Mouse (Mus musculus) heart, postnatal 25 days (tissue): Measurements from ENCODE around the gene Mvd. TPM values are rescaled to one million over a fixed set of nuclear protein-coding genes. Genes with fewer than 3 reads are reported as not detected.
A peak's percentile ranks its signal among the peaks of the same experiment; 100 is the strongest.

ENCODE experiments used
- DNase-seq: peaks from one replicate; pipeline ENCODE4 v3.0.0; 2022; ENCODE audit warnings: low spot score
- intact Hi-C: fragments of 180-260 bp; cut with DNase I; formaldehyde crosslinking; loops from one replicate; pipeline ENCODE4 v1.15.1; 2025
- total RNA-seq, 2 experiments: library from RNA; stranded (reverse); gene quantifications; 2 replicates each; pipeline ENCODE4 v1.2.3; 2021

Gene Mvd
- total RNA-seq, 2 experiments from 2014 or later = 5.3 to 5.7 TPM

DNA sequence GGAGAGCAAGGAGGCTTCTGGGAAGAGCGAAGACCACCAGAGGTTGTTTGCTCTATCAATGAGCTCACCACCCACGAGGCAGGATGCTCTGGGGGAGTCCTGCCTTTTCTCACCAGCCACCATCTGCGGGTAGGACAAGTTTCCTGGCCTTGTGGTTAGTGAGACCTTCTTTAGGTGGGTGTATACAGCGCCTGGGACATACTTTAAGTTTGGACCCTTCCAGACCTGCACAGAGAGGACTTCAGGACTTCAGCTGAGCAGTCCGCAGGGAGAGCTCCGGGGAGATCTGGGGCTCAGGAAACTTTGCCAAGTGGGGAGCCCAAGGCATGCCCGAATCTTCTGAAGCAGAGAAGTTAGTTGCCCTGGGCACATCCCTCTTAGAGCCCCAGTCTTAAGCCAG is 16.8 kb upstream of the Mvd start:
- DNase-seq = no peak
- intact Hi-C loops = no loop called here

DNA sequence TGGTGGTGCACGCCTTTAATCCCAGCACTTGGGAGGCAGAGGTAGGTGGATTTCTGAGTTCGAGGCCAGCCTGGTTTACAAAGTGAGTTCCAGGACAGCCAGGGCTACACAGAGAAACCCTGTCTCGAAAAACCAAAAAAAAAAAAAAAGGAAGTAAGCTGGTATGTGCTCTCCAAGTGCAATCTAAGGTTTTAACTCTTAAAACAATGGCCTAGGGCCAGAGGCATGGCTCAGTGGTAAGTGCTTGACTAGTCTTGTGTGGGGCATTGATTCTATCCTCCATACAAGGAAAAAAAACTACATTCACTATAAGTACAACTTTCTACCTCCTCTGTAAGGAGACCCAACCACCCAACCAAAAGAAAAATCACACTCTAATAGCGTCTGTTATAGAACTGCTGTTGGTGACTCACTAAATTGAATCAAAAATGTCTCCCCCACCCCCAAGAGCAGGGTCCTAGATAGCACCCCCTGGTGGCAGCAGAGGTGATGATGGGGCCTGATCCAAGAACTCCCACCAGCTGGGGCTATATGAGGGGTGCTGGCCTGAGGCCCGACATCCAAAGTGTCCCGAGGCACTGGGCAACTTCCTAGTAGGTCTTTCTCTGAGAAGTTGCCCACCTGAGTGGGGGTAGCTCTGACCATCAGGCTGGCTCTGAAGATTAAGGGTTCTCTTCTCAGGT is 16.1 kb upstream of the Mvd start:
- intact Hi-C loops = no loop called here
- DNase-seq = no peak

DNA sequence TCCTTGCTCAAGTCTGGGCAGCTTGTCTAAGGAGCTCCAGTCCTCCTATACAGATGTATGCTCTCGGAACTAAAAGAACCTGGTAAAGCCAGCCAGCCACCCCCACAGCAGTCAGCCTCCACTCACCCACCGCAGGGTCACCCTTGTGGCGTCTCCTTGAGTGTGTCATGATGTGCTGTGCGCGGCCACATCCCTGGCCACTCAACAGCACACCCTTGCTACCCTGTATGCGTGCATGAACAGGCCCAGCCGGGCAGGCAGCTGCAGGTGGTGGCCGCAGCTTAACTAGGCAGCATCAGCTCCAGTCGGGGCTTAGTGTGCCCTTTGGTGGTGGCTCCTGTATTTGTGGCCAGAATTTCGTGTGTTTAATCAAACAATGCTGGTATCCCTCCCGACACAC is 13.9 kb upstream of the Mvd start:
- DNase-seq = no peak

DNA sequence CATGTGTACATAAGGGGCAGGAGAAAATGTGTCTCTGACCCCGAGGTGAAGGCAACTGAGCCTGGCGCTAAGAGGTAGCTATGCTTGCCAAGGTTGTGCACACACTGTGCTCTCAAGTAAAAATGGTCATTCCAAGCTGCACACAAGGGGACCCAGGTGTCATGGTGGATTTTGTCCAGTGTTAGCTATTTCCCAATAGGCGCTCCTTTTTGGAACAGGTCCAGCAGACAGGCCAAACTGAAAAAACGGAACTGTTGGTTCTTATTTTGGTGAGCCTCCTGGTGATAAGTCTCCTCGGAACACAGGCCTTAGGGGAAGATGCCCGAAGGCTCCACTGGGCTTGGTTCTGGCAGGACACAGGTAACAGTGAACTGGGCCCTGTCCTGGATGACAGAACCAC is 11.2 kb upstream of the Mvd start:
- intact Hi-C loops = no loop called here
- no peak for DNase-seq

More for the DNA sequence above, 13.9 kb upstream of the Mvd start:
- intact Hi-C loops = no loop called here

DNA sequence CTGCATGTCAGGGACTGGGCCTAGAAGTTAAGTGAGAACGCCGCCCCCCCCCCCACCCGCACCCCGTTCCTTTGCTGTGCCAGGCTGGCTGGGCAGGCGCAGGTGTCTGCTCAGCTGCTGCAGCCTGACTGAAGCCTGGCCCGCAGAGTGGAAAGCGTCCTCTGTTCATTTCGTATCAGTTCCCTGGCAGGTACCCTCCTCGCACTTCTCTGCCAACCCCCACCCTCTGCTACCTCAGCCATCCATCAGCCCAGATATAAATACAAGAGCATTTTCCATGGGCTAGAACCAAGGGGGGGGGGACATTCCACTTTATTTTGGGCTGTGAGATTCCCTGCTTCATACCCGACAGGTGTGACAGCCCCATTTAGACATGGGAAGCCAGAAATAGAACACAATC is 8.9 kb upstream of the Mvd start:
- DNase-seq = no peak
- intact Hi-C loops = no loop called here

DNA sequence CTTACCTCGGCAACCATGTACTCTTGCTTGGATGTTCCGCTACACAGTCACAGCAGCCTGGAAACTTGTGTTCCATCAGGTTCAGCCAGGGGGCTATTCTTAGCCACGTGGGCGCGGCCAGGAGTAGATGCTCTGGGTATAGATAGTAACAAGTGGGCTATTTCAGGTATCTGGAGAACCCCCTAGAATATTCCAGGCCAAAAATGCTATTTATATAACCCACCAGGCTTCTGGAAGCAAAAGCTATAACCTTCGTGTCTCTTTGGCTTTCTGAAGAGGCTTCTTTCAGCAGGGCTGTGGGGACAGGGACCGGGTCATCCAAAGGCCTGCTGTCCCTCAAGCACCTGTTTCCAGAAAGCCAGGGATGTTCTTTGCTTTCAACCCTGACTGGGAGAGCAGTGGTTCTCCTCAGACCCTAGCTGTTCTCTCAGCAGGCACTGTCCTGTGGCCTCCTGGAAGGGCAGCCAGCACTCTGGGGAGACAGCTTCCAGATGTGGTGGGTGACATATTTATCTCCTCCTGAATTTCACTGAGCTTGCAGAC is 8.0 kb upstream of the Mvd start:
- intact Hi-C loops = no loop called here
- no peak for DNase-seq

DNA sequence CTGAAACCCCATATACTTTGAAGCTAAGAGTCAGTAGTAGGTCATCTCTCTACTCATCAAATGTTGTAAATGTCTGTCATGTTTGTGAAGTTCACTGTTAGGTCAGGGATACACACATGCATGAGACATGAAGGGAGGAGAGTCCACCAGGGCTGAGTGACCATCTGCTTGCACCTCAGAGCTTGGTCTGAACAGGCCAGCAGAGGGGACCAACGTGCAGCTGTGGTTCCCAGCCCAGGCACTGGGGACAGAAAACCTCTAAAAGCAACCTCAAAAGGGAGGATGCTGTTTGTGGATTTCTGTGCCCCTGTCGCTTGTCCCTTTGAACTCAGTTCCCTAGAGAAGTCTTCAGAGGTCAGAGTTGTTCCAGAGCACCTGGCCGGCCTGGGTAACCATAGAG is 2.0 kb upstream of the Mvd start:
- intact Hi-C loops = loop anchor here (2.0 kb wide), 1 partner anchor 30 kb away; no protein-coding TSS in a partner anchor
- no peak for DNase-seq

DNA sequence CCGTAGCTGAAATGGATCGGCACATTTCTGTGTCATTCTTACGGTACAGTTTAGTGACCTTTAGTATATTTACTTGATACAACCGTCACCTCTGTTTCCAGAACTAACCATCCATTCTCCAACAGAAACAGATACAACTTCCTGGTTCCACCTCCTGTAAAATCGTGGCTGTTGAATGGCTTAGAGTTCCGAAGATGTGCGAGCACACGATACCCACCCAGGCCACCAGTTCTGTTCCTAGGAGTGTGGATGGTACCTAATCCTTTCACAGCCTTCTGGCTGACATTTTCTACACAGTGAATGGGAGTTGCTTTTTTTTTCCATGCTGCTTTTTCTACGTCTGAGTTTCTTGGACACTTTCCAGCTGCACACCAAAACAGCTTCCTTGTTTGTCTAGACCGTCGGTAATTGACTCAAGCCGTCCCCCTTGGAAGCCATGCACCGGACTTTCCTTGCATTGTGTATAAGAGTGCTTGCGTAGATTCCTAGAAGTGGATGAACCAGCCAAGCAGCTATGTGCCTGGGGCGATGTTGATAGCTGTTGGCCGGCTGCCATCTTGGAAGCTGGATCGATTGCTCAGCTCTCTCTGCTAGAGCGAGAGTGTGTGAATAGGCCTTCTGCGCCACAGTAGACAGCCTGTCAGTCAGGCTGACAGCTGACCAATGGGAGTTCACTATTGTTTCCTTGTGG is 981 bp upstream of the Mvd start:
- intact Hi-C loops = loop anchor here (2.0 to 5.0 kb wide), 2 partner anchors 31 to 167 kb away; no protein-coding TSS in a partner anchor

DNA sequence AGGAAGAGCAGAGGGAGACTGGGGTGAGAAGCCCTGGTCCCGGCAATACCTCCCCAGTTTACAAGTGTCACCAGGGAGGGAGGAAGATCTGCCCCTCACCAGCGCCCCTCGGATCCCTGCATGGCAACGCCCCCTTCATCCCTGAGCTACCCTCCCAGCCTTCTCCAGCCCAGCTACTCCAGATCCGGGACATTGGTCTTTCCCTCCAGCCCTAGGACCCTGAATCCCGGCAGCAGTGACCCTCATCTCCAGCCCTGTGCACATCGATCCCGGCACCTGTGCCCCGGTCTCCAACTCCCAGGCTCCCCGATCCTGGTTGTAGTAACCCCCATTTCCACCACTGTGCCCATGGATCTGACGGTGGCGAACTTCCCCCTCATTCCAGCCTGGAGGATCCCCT is 441 bp downstream of the Mvd start:
- intact Hi-C loops = loop anchor here (5.0 kb wide), 1 partner anchor 165 kb away; no protein-coding TSS in a partner anchor
- no peak for DNase-seq

More for the DNA sequence above, 981 bp upstream of the Mvd start:
- peak; percentile 72 for DNase-seq

DNA sequence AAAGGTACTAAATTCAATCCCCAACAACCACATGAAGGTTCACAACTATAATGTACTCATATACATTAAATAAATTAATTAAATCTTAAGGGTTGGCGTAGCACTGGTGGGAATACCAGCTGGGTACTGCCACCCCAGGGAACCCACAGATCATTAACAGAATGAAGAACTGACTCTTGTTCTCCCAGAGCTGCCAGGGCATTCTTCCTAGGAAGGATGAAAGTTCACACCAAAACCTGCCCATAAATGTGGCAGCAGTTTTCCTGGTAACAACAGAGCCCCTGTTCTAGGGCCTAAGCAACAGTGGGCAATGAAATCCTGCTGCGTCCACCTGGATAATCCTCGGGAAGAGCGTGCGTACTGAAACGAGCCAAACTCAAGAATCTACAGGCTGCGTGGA is 866 bp downstream of the Mvd start:
- no peak for DNase-seq
- intact Hi-C loops = loop anchor here (5.0 kb wide), 1 partner anchor 165 kb away; no protein-coding TSS in a partner anchor

DNA sequence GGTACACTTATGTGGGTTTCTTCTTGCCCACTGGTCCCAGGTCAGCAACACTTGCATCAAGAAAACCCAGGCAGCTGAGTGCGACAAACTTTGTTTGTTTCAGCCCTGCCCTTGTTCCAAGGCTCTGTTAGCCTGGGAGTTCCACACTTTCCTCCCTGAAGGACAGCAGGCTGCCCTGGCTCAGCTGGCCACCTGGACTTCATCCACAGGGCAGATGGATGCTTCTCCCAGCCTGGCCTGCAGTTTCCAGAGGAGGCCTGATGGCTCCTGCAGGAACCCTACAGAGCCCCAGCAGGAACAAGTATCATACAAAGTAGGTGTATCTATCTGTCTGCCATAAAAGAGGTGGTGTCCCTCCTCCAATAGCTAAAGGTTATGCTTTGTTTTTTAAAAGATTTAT is 1.9 kb downstream of the Mvd start:
- DNase-seq = no peak
- intact Hi-C loops = loop anchor here (5.0 kb wide), 1 partner anchor 164 kb away; no protein-coding TSS in a partner anchor

DNA sequence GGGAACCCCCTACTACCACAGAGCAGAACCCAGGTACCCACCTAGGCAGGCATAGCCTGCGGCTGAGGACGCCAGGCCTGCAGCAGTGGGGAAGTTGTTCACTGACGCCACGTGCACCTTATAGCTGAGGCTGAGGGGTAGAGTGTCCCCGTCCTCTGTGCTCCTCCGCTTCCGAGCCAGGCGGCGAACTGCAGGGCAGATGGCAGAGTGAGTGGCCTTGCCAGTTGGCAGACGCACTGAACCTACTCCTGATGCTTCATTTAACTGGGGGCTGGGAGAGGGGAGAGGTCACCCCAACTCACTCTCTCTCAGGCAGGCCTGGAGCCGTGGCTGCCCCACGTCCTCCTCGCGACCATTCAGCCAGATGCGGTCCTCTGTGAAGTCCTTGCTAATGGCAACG is 3.9 kb downstream of the Mvd start:
- no peak for DNase-seq
- intact Hi-C loops = no loop called here

DNA sequence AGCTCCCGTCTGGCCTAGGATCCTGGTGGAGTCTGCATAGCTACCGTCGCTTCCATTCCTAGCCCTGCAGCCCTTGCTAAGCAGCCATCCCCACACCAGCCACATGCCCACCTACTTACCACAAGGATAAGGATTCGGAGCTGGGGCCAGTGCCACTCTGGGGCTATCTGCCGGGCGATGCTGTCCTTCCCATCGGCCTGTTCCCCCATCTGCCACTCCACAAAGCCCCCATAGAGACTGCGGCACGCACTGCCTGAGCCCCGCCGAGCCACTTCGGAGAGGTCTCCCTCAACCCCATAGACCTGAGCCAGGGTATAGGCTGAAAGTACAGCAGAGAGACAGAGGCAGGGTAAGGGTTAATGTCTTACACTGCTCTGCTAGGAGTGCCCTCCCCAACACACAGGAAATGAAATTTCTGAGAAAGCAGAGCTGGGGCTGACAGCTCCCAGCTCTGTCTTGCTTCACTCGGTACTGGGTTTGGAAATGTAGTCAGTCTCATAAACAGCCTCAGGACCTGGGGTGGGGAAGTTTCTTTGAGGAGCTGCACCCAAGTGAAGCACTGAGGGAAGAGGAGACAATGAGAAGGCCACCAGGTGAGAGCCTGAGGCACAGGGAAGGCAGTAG is 5.4 kb downstream of the Mvd start:
- DNase-seq = no peak
- intact Hi-C loops = no loop called here

DNA sequence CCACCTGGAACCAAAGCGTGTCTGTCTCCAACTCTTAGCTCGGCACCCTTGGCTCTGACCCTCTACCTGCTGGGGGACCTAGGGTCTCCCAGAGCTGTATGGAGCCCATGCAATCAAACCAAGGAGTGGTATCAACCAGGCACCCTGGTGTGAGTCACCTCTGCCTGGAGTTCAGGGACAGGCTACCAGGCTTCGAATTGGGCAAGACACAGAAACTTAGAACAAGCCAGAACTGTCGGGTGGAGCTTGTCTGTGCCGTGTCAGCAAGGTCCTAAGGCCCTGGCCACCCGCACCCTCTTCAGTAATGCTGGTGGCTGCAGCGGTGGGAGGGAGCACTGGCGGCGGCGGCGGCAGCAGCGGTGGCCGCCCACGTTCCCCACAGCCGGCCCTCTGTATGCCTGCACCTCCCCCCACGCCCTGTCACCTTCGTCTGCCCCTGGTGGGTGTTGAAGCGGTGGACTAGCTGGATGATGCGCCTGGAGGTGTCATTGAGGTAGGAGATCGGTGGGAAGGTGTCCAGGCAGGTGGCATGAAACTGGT is 6.6 kb downstream of the Mvd start:
- intact Hi-C loops = no loop called here

DNA sequence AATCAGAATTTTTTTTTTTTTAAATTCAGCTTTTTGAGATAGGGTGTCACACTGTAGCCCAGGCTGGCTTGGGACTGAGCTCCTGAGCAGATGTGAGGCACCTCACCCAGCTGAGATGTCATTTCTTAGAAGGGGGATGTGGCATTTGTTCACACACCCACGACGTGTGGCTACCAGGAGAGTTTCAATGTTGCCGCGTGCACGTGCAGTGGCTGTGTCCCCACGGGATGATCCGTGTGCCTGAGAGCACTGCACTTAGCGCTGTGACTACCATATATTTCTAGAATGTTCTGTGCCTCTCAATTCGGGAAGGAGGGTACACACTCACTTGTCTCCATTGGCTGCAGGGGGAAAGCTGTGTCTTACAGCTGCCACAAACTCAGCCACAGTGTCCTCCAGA is 7.1 kb downstream of the Mvd start:
- no peak for DNase-seq
- intact Hi-C loops = no loop called here

More for the DNA sequence above, 6.6 kb downstream of the Mvd start:
- no peak for DNase-seq

DNA sequence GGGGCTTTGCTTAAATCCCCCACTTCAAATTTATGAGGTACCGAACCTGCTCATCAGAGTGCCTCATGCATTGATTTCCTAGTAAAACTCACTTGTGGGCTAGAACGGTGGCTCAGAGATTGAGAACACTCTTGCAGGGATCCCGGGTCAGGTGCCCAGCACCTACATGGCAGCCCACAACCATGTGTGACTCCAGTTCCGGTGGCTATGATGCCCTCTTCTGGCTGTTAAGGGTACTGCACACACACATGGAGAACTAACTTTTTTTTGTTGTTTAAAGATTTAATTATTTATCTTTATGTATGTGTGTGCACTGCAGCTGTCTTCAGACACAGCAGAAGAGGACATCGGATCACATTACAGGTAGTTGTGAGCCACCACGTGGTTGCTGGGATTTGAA is 7.8 kb downstream of the Mvd start:
- no peak for DNase-seq
- intact Hi-C loops = no loop called here

DNA sequence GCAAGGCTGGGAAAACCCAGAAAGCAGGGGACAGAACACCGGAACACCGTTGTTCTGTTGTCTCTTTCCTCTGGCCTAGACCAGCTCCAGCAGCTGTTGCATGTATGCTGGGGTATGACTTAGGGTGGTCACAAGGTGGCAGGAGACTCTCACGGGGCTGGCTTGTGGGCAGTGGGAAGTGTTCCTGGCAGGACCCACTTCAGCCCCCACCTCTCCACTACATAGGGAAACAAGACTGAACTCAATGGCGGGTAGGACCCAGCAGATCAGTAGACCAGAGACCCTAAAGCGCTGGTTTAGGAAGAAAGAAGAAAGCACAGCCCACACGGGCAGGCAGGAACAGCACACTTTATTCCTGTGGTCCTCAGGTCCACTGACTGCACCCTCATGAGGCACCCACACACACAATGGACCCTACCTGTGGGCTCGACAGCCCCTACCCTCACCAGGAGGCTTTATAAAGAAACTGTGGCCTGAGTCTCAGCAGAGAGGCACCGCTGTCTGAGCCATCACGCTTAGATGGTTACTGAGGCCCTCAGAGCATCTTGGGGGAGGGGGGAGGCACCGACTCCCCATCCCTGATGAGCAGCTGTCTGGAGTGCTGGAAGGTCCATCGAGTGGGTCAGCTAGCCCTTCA is 9.8 kb downstream of the Mvd start:
- DNase-seq = no peak
- intact Hi-C loops = loop anchor here (5.0 kb wide), 1 partner anchor 56 kb away; the partner anchor contains the start of gene Zc3h18

DNA sequence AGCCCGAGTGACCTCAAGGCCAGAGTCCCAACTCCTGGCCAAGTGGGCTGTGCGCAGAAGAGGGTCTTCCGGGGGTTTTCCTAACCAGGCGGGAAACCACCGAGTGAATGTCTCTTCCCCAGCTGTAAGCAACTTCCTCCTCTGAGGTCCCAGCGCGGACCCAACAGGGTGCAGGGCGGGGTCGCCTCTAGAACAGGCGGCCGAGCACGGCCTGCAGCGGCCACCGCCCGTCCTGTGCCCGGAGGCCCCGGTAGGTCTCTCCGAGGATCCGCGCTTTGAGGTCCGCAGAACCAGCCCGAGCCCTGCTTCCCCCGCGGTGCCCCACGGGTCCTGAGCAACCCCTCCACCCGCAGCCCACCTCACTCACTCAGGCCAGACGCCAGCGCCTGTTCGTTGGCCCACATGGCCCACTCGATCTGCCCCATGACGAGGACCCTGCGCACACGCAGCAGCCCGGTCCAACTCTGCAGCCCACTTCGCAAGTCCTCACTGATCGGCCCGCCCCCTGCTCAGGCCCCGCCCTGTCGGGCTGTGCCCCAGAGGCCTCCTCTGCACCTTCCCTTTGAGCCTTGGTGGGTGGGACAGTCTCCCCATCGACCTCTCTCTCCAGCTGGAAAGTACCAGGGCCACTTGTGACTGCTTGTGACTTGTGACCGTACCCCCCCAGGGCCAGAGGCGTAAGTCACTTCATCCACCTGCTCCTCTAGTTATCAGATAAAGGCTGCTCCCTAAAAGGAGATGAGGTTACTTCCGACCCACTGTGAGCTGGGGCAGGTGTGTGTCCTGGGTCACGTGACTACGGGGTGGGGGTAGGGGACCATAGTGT is 10.6 kb downstream of the Mvd start, which contains the start of gene Cyba:
Cyba (minus strand) TSS at position 488 of the 826 bp plus-strand sequence.
- intact Hi-C loops = loop anchor here (5.0 kb wide), 1 partner anchor 55 kb away; the partner anchor contains the start of gene Zc3h18
- peak; percentile 70 for DNase-seq
